Mouse (Mus musculus) forebrain, embryonic 10.5 days (tissue): ENCODE measurements at regions not wholly inside any gene's neighbourhood (a gene's known extent, or its start where the extent isn't known, plus 50 kb on each side); places are given as distances from the start of the nearest gene placed in this dataset.
"Not testable (repeated sequence)": the region's sequence is repeated elsewhere in the genome, so short reads cannot be mapped to it uniquely, and the experiment has no call there.

ENCODE experiments used
- DNase-seq: peaks from one replicate; pipeline ENCODE4 v3.0.0-alpha.2; 2017; ENCODE audit warnings: low spot score; ENCODE audit errors: extremely low spot score
- H3K27ac ChIP-seq: fragments of 300-500 bp; sonication (generic); 2 replicates; pipeline ENCODE4 v1.5.1; 2016; ENCODE audit warnings: mild to moderate bottlenecking
- H3K27me3 ChIP-seq: fragments of 300-500 bp; sonication (generic); 2 replicates; pipeline ENCODE4 v1.6.1; 2016; ENCODE audit warnings: mild to moderate bottlenecking; ENCODE audit not compliant: poor library complexity, severe bottlenecking
- H3K36me3 ChIP-seq: fragments of 300-500 bp; sonication (generic); replicated peaks from 2 replicates; pipeline ENCODE4 v1.6.1; 2016; ENCODE audit warnings: mild to moderate bottlenecking, moderate library complexity
- H3K4me1 ChIP-seq: fragments of 300-500 bp; sonication (generic); 2 replicates; pipeline ENCODE4 v1.6.1; 2016
- H3K4me3 ChIP-seq: fragments of 300-500 bp; sonication (generic); 2 replicates; pipeline ENCODE4 v1.5.1; 2016; ENCODE audit warnings: mild to moderate bottlenecking, moderate library complexity
- H3K9me3 ChIP-seq: fragments of 300-500 bp; sonication (generic); 2 replicates; pipeline ENCODE4 v1.6.1; 2016; ENCODE audit warnings: mild to moderate bottlenecking, moderate library complexity
- WGBS: fragments of 180-500 bp; shearing (Covaris S2); methylation state at CpG from one replicate; pipeline ENCODE4 v1.1.7; 2016; 5-methylcytosine and 5-hydroxymethylcytosine counted together

GRCm38 (mm10) chr8:90032572-90032971, 315.6 kb downstream of the Tox3 start:
- no peak overlapping the region for H3K4me3 ChIP-seq
- no peaks in the 10 kb centered on the region for H3K36me3 ChIP-seq
- H3K27me3 ChIP-seq, result no peaks in the 10 kb centered on the region
- H3K4me1 ChIP-seq, result peaks cover 30% of the 10 kb centered on the region
- no peaks in the 10 kb centered on the region for H3K9me3 ChIP-seq
- 88% methylated on average over 4 of the region's 4 CpGs for WGBS
- no peak for DNase-seq
- H3K27ac ChIP-seq, result no peak overlapping the region

DNA sequence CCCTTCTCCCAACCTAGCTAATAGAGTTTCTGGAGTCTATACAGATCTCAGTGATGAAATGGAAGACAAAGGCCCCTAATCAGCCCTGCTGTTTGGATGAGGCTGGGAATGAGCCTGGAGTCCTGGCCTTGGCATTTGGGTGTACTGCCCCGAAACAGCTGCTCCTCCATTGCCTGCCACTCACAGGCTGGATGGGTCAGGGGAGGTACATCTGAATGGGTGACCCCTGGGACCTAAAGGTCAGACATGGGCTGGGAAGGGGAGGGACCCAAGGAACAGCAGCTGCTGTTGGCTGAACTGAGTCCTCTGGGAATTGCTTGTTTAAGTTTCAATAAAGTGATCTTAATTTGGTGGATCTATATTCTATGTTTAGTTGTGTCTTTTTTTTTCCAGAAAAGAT, 316.9 kb downstream of the Tox3 start:
- DNase-seq, result peak; percentile 34
- H3K27ac ChIP-seq, result peak overlapping the region; percentile 48; the same call in 1 of the 2 replicates
- no peaks in the 10 kb centered on the region for H3K36me3 ChIP-seq
- H3K4me1 ChIP-seq, result peaks cover 19% of the 10 kb centered on the region
- no peaks in the 10 kb centered on the region for H3K27me3 ChIP-seq
- H3K4me3 ChIP-seq, result no peak overlapping the region
- no peaks in the 10 kb centered on the region for H3K9me3 ChIP-seq
- 14% methylated on average over 1 of the region's 1 CpGs for whole genome bisulfite sequencing

DNA sequence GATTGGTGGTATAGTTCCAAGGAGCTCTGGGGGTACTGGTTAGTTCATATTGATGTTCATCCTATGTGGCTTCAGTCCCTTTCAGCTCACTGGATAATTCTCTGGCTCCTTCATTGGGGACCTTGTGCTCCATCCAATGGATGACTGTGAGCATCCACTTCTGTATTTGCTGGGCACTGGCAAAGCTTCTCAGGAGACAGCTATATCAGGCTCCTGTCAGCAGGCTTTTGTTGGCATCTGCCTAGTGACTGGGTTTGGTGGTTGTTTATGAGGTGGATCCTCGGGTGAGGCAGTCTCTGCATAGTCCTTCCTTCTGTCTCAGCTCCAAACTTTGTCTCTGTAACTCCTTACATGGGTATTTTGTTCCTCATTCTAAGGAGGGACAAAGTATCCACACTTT, 330.2 kb downstream of the Tox3 start:
- H3K36me3 ChIP-seq, DNase-seq, H3K9me3 ChIP-seq, H3K27ac ChIP-seq, H3K4me3 ChIP-seq, H3K27me3 ChIP-seq, H3K4me1 ChIP-seq: not testable (repeated sequence)
- 76% methylated on average over 1 of the region's 1 CpGs for WGBS

- H3K9me3 ChIP-seq, result no peaks in the 10 kb centered on the region
- H3K27ac ChIP-seq, result no peak overlapping the region
- no peaks in the 10 kb centered on the region for H3K4me1 ChIP-seq
- DNase-seq, result no peak
- no peaks in the 10 kb centered on the region for H3K36me3 ChIP-seq
- 93% methylated on average over 2 of the region's 2 CpGs for WGBS
- H3K27me3 ChIP-seq, result no peaks in the 10 kb centered on the region
- no peak overlapping the region for H3K4me3 ChIP-seq
Measured at GRCm38 (mm10) chr8:90013755-90014154, 334.4 kb downstream of the Tox3 start.

DNA sequence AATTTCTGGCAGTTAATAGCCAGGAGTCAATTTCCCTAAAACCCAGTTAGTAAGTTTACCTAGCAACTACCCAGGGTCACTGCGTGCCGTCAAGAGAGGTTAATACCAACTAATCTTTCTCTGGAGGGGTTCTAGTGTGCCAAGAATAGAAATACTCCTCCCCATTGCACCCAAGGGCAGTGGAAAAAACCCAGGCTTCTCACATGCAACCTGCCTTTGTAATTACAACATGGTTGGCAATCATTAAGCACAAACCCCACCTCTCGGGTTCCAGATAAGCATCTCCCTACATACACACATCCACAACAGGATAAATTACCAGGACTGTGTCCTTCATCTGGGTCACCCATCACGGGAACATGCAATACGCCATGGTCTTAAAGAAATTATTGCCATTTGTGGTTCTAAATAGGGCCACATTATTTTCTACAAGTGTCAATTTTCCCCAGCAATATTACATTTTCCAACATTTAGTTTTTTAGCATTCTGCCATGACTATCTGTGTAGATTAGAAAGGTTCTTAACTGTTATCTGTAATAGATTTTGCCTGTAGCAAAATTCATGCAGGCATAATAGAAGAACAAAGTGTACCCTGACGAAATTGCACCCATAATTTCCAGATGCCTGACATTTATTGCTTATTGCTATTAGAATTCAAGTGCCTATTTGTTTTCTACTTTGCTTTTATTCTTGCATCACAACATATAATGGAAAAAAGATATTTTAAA, 336.3 kb downstream of the Tox3 start:
- no peaks in the 10 kb centered on the region for H3K36me3 ChIP-seq
- no peak overlapping the region for H3K4me3 ChIP-seq
- DNase-seq, result no peak
- H3K27me3 ChIP-seq, result no peaks in the 10 kb centered on the region
- no peak overlapping the region for H3K27ac ChIP-seq
- H3K4me1 ChIP-seq, result no peaks in the 10 kb centered on the region
- no peaks in the 10 kb centered on the region for H3K9me3 ChIP-seq
- WGBS, result 90% methylated on average over 6 of the region's 6 CpGs

DNA sequence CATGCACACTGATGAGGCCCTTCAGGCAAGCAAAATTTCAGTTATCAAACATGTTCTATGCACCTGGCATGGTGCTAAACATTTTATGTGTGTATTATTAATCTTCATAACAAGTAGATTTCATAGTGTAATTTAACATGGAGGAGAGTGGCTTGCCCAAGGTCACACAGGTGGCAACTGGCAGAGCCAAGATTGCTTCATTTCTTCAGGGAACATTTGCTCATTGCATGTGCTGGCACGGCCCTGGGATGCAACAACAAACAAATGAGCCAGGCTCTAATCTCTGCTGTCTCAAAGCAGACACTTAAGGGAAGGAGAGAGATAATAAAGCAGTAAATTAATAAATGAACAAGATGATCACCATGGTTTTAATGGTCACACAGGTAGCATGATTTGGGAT, 338.7 kb downstream of the Tox3 start:
- Histone ChIP-seq H3K4me1 (no peaks in the 10 kb centered on the region), H3K9me3 (no peaks in the 10 kb centered on the region), H3K36me3 (no peaks in the 10 kb centered on the region), H3K27ac (no peak overlapping the region), H3K27me3 (no peaks in the 10 kb centered on the region), H3K4me3 (no peak overlapping the region)
- WGBS, result 89% methylated on average over 1 of the region's 1 CpGs
- no peak for DNase-seq

DNA sequence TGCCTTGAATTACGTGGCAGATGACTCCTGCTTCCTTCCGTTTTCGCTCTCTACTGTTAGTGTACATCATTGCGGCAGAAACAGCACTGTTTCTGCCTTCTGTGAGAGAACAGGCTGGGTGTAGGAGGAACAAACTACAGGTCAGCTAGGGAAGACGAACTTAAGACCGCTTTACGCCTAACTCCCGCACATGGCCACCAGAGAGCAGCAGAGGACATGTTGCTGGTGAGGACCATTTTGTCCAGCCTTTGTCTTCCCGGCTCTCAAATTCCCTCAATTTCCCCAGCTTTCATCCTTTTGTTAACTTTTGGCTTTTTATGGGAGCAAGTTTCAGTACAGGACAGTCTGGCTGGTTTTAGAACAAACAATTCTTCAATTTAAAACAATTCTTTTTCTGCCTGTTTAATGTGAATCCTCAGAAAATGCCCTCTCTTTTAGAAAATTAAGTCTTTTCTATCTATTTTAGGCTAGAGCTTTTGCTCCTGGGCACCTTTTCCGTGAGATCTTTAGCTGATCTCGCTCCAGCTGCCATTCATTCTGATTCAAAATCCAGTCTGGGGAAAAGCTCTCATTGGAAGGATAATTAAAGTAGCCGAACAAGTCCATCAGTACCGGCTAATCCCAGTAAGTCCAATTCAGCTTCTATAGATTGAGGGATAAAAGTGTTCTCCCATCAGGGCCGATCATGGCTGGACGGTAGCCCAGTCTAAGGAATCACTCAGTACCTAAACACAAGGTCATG, 347.1 kb downstream of the Tox3 start:
- WGBS, result 33% methylated on average over 15 of the region's 15 CpGs
- peak; percentile 81 for DNase-seq
- peak overlapping the region; percentile 70 for H3K27ac ChIP-seq

GRCm38 (mm10) chr8:89993743-89994142, 354.4 kb downstream of the Tox3 start:
- 88% methylated on average over 4 of the region's 4 CpGs for WGBS
- Histone ChIP-seq H3K36me3 (no peaks in the 10 kb centered on the region), H3K4me3 (no peak overlapping the region), H3K9me3 (no peaks in the 10 kb centered on the region), H3K27ac (no peak overlapping the region), H3K27me3 (no peaks in the 10 kb centered on the region), H3K4me1 (no peaks in the 10 kb centered on the region)
- DNase-seq, result no peak

More for the DNA sequence above, 347.1 kb downstream of the Tox3 start:
- Histone ChIP-seq H3K9me3 (no peaks in the 10 kb centered on the region), H3K36me3 (no peaks in the 10 kb centered on the region), H3K27me3 (0 out of 2 replicates have a peak, but pooled peaks cover 4% of the 10 kb centered on the region), H3K4me1 (peaks cover 12% of the 10 kb centered on the region), H3K4me3 (no peak overlapping the region)

GRCm38 (mm10) chr8:89983859-89984258, 364.3 kb downstream of the Tox3 start:
- no peak for DNase-seq
- Histone ChIP-seq H3K9me3 (no peaks in the 10 kb centered on the region), H3K4me3 (no peak overlapping the region), H3K27ac (no peak overlapping the region), H3K4me1 (peaks cover 11% of the 10 kb centered on the region), H3K27me3 (no peaks in the 10 kb centered on the region), H3K36me3 (no peaks in the 10 kb centered on the region)
- WGBS, result 89% methylated on average over 2 of the region's 2 CpGs

DNA sequence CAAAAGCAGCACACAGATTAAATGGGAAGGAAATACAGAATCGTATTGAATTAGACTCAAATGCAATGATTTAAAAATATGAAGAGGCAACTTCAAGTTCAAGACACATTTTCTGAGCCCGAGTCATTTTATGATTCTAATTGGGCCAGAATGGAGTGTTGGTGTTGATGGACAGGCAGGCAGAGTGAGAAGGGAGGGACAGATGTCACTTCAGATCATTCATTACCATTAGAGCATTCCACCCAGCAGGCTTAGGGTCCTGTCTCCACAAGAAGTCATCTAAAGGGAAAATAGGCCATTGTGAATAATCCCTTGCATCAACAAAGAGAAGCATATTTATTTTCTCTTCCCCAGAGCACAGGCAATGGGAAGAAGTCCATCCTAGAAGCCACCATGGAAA, 365.6 kb downstream of the Tox3 start:
- Histone ChIP-seq H3K4me1 (peaks cover 11% of the 10 kb centered on the region), H3K4me3 (no peak overlapping the region), H3K27me3 (no peaks in the 10 kb centered on the region), H3K36me3 (no peaks in the 10 kb centered on the region), H3K27ac (no peak overlapping the region), H3K9me3 (no peaks in the 10 kb centered on the region)
- 79% methylated on average over 2 of the region's 2 CpGs for WGBS
- DNase-seq, result no peak

DNA sequence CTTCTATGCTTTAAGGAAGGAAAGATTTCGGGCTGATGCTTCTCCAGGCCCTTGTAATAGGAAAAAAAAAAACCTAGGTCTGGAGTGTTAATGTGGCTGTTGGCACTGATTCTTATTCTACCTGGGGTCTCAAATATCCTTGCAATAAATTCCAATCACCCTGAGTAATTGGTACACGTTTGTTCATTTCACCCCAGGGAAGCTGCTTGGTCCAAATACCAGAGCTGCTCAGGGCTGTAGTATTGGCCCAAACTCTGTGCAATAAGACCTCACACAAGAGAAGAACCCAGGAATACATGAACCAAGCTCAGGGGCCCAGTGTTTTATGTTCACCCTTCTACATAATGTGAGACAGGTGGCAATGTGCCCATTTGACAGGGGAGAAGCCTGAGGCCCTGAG, 366.8 kb downstream of the Tox3 start:
- Histone ChIP-seq H3K4me3 (no peak overlapping the region), H3K4me1 (peaks cover 7% of the 10 kb centered on the region), H3K27ac (no peak overlapping the region), H3K27me3 (no peaks in the 10 kb centered on the region), H3K36me3 (no peaks in the 10 kb centered on the region), H3K9me3 (no peaks in the 10 kb centered on the region)
- no peak for DNase-seq
- 88% methylated on average over 2 of the region's 2 CpGs for WGBS

DNA sequence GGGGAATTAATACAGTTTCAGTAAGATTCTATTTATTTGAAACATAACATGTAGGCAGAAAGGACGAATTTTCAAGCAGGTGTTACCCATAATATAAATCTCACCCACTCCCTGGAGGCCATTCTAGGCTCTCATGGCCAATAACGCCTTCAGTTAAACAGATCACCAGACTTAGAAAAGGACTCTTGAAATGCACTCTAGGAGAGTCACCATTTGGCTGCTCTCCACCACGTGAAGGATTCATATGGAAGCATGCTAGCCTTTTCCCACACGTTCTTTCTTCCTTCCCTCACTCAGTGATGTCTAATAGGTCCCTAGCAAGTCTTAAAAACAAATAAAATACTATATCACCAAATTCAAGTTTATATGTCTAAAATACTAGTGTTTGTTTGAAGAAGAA, 367.7 kb downstream of the Tox3 start:
- peaks cover 7% of the 10 kb centered on the region for H3K4me1 ChIP-seq
- H3K4me3 ChIP-seq, result no peak overlapping the region
- WGBS, result 81% methylated on average over 4 of the region's 4 CpGs
- no peaks in the 10 kb centered on the region for H3K9me3 ChIP-seq
- no peak overlapping the region for H3K27ac ChIP-seq
- no peaks in the 10 kb centered on the region for H3K36me3 ChIP-seq
- H3K27me3 ChIP-seq, result no peaks in the 10 kb centered on the region
- no peak for DNase-seq

DNA sequence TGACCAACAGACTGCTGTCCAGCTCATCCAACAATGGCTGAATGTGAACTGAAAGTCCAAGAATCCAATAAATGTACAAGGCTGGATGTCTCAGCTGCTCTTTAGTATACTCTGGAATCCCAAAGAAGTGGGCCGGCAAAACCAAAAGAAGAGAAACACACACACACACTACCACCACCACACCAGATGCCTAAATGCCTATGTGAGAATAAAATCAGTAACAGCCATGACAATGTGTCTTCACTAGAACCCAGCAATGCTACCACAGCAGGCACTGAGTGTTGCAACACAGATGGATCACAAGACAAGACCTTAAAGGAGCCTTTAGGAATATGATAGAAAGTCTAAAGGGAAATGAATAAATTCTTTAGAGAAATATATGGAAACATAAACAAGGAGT, 385.3 kb downstream of the Tox3 start:
- DNase-seq, result no peak
- Histone ChIP-seq H3K36me3 (no peaks in the 10 kb centered on the region), H3K27me3 (no peaks in the 10 kb centered on the region), H3K4me3 (no peak overlapping the region), H3K9me3 (no peaks in the 10 kb centered on the region), H3K27ac (no peak overlapping the region), H3K4me1 (no peaks in the 10 kb centered on the region)
- WGBS, result 89% methylated on average over 1 of the region's 1 CpGs
